Mouse (Mus musculus) adipocyte (in vitro differentiated cells): ENCODE data around the gene Tpst2.
A peak's percentile ranks its signal among the peaks of the same experiment; 100 is the strongest.
"Not testable (repeated sequence)": the region's sequence is repeated elsewhere in the genome, so short reads cannot be mapped to it uniquely, and the experiment has no call there.

Experiments used
- DNase-seq: peaks from one replicate; pipeline ENCODE4 v3.0.0-alpha.2; 2016; ENCODE audit warnings: low spot score

Gene Tpst2

DNA sequence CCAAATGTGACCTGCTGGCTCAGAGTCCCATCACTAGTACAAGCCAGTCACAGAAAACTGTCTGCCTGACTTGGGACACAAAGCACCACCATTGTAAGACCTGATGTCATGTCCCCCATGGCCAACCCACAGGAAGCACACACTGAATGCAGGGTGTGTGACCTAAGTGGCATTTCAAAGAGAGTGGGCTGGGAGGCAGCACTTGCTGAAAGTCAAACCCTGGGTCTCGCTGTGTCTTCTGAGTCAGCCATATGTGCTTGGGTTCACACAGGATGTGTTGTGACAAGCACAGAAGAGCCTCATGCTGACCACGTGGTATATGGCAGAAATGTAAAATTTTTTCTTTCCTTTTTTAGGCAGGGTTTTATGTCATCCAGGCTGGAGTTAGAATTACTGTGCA lies 20.8 kb downstream of the Tpst2 start:
- no peak for DNase-seq

DNA sequence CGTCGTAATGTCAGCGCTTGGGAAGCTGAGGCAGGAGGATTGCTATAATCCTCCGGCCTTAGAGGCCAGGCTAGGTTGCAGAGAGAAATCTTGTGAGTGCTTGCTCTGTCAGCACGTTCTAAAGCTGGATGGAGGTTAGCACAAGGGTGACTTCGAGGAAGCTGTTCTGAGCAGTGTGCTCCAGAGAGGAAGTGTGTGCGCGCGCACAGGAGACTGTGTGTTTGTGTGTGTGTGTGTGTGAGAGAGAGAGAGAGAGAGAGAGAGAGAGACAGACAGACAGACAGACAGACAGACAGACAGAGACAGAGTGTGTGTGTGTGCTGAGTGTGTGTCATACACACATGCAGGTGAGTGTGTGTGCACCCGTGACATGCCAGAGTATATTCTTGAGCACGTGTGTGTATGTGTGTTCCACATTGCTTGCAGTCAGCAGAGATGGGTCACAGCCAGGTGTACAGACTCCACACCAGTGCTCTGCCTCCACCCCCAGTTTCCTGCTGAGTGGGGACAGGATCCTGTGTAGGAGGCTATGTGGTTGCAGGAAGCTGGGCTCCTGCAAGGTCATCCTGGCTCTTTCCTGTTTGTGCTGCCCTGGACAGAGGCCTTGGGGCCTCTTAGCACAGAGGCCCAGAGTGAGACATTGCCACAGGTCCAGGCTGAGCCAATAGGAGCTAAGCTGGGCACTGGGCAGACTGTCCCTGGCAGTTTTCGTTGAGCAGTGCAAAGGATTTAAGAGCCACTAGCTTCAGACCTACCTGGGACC lies 21.9 kb downstream of the Tpst2 start:
- DNase-seq: peak; percentile 62

- DNase-seq: no peak
Observed at GRCm38 (mm10) chr5:112299399-112299798, 22.9 kb downstream of the Tpst2 start.

GRCm38 (mm10) chr5:112300112-112300511 lies 23.6 kb downstream of the Tpst2 start:
- no peak for DNase-seq

DNA sequence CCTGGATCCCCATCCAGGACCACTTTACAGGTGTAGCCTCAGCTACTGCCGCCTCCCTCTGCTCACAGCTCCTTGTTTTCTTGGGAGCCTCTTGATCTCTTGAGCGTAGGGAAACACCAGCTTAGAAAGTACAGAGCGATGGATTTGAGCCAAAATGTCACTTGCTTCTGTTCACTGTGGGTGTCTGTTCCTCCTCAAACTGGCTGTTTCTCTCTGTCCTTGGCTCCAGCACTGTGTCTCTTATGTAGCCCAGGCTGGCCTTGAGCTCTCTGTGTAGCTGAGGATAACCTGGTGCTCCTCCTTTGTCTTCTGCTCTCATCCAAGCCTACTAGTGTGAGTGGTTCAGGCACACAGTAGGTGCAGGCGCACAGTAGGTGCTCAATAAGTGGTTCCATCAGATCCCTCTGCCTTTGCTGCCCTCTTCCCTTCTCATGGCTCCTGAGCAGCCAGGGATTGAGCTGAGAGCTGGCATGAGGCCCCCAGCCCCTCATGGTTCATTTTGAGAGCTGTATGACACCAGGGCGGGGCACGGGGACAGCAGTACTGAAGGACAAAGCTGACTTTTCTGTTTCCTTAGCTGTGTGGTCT lies 24.3 kb downstream of the Tpst2 start:
- DNase-seq: no peak

GRCm38 (mm10) chr5:112301694-112302093 lies 25.2 kb downstream of the Tpst2 start:
- no peak for DNase-seq

DNA sequence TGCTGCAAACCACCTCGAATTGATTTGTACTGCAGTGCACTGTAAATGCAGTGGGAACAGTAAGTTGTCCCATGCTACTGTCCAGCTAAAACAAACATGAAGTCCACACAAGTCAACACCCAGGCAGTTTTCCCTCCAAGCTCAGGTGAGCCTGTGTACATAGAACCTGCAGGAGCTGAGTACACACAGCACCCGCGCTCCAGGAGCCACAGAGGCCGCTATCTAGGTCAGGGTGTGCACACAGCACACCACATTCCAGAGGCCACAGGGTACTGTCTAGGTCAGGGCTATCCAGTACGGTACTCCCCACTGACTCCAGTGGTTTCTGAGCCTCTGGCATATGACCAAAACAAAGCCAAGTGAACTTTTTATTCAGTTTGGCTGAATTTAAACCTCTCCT lies 25.8 kb downstream of the Tpst2 start:
- no peak for DNase-seq

GRCm38 (mm10) chr5:112305842-112306241 lies 29.4 kb downstream of the Tpst2 start:
- no peak for DNase-seq

DNA sequence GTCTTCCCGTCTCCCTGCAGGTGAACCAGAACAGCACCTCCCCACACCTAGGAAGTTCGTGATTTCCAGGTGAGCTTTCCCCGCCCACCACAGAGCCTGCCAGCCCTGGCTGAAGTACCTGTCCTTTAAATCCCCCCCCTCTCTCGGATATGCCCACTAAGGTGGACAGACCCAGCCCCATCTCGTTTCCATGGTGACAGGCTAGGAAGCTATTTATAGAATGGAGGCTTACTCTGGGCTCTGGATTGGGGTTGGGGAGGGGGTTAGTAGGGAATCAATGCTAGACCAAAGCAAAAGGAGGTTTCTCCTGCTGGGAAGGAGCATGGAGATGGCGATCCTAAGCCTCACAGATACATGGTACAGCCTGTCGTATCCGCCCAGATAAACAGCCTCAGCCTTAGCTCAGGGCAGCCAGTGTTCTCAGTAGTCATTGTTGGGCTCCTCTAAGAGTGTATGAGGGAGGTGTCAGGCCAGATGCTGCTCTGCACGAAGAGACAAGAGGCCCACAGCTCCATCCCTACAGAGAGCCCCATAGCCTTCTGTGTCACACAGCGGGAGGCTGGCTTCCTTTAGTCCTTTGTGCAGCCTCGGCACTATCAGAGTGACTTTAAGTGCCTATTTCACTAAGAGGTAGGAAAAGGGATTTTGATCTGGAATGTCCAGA lies 36.9 kb downstream of the Tpst2 start:
- no peak for DNase-seq

- no peak for DNase-seq
Observed at GRCm38 (mm10) chr5:112316468-112316867, 40.0 kb downstream of the Tpst2 start.

GRCm38 (mm10) chr5:112317328-112317727 lies 40.8 kb downstream of the Tpst2 start:
- no peak for DNase-seq

DNA sequence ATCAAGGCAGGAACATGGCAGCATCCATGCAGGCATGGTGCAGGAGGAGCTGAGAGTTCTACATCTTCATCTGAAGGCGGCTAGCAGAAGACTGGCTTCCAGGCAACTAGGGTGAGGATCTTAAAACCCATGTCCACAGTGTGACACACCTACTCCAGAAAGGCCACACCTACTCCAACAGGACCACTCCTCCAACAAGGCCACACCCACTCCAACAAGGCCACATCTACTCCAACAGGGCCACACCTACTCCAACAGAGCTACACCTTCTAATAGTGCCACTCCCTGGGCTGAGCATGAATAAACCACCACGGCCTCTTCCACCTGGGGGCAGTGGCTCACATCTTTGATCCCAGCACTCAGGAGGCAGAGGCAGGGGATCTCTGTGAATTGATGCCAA lies 42.9 kb downstream of the Tpst2 start:
- DNase-seq: not testable (repeated sequence)

DNA sequence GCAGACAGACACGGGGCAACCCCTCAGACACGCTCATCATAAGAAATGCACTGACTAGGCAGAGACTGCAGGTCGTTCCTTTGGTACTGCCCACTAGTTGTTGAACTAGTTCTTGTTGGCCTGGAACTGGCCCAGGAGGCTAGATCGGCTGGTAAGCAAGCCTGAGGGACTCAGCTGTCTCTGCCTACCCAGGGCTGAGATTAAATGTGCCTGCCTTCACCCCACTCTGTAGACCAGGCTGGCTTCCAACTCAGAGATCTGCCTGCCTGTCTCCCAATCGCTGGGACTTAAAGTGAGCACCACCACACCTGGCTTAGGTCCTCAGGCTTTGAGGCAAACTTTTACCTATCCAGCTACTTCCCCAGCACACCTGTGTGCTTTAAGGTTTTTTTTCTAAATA lies 43.9 kb downstream of the Tpst2 start:
- no peak for DNase-seq

GRCm38 (mm10) chr5:112320936-112321335 lies 44.4 kb downstream of the Tpst2 start:
- DNase-seq: peak; percentile 44

DNA sequence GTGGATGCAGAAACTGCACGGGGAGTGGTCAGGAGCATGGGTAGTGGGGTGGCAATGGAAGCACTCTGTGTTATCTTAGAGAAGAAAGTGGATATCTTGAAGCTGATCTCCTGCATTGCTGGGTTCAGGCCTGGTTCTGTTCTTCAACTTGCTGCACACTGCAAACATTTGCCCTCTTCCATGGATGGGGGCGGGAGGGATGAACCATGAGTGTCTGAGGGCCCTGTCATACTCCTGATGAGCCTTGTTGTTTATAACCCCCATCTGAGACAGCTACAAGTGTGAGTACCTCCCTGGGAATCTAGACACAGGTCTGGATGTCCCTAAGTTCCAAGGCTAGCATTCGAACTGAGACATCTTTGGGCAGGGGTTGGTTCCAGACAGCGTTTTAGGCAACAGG lies 44.9 kb downstream of the Tpst2 start:
- DNase-seq: no peak

DNA sequence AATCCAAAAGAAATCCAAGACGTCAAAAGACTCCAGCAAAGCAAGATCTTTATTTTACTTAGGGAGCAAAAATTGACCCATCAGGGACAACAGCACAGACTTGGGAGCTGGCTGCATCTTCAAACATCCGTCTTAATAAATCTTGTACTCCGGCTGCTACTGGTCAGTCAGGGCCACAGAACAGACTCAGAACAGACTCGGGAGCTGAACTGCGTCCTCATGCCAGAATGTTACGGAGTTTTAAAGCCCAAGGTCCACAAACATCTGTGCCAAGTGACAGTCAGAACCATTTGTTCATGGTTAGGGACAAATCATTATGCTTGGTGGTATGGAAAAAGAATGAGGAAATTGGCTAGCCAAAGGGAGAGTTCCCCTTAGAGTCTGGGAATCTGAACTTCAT lies 46.8 kb downstream of the Tpst2 start:
- DNase-seq: no peak

GRCm38 (mm10) chr5:112324637-112325545 lies 48.4 kb downstream of the Tpst2 start:
- peak; percentile 58 for DNase-seq

GRCm38 (mm10) chr5:112325546-112326445 lies 49.3 kb downstream of the Tpst2 start, which contains the start of gene Tfip11:
Gene Tfip11 (plus strand): TSS chr5:112326358.
- DNase-seq: peak; percentile 95

- DNase-seq: no peak
Observed at GRCm38 (mm10) chr5:112326446-112327009, 50.0 kb downstream of the Tpst2 start.

DNA sequence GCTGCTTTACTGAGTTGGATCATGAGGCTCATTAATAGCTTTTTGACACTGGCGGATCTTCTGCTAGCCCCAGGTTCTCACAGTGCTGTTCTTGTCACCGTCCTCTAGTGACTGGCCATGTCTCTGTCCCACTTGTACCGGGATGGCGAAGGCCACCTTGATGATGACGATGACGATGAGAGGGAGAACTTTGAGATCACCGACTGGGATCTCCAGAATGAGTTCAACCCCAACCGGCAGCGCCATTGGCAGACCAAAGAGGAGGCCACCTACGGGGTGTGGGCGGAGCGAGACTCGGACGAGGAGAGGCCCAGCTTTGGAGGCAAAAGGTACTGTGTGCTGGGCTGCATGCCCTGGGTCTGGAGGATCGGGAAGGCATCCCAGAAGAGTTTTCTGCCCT lies 51.4 kb downstream of the Tpst2 start:
- DNase-seq: no peak
